Mouse (Mus musculus) megakaryocyte-erythroid progenitor cell, adult 5-6 weeks (primary cell): Measurements from ENCODE around the gene Mapk12. TPM values are rescaled to one million over a fixed set of nuclear protein-coding genes. Genes with fewer than 3 reads are reported as not detected.

Experiments used
- ATAC-seq: replicated peaks from 2 replicates; pipeline ENCODE4 v1.8.0; 2016; ENCODE audit warnings: mild to moderate bottlenecking, inconsistent platforms; ENCODE audit not compliant: severe bottlenecking, poor library complexity, low FRiP score, low TSS enrichment
- total RNA-seq, 2 experiments: library from RNA; stranded (forward) in 1 of 2; stranded (reverse) in 1 of 2; fragments of 200-1000, 215-1000 nt in 1 of 2; fragments of >200 nt in 1 of 2; fragmentation: Nextera tagmentation in 1 of 2; gene quantifications; 2 replicates each; pipeline ENCODE4 v1.2.3; 2014 to 2017

Gene Mapk12
- not detected in 2 replicates for total RNA-seq (2014; fragmentation: Nextera tagmentation)
- total RNA-seq (2017), result 2.1 TPM in 1 of 2 replicates, not detected in the other

GRCm38 (mm10) chr15:89140659-89141252 lies at the start of gene Mapk12:
Mapk12 (minus strand) TSS chr15:89140703.
- no peak for ATAC-seq

GRCm38 (mm10) chr15:89184937-89185227 lies 44.4 kb upstream of the Mapk12 start:
- ATAC-seq, result no peak

- no peak for ATAC-seq
These were observed 43.8 kb upstream of the Mapk12 start for GRCm38 (mm10) chr15:89184141-89184936.

- ATAC-seq, result no peak
These were observed 42.3 kb upstream of the Mapk12 start for GRCm38 (mm10) chr15:89182842-89183241.

GRCm38 (mm10) chr15:89182328-89182741 lies 41.8 kb upstream of the Mapk12 start:
- no peak for ATAC-seq

GRCm38 (mm10) chr15:89181561-89182270 lies 41.2 kb upstream of the Mapk12 start:
- no peak for ATAC-seq

GRCm38 (mm10) chr15:89180571-89181229 lies 40.2 kb upstream of the Mapk12 start, which contains the start of gene Plxnb2:
Plxnb2 (minus strand) TSS chr15:89180788.
- ATAC-seq, result 0 out of 2 replicates have a peak, but pooled peaks have one; percentile 12

GRCm38 (mm10) chr15:89180081-89180541 lies 39.6 kb upstream of the Mapk12 start:
- ATAC-seq, result no peak

GRCm38 (mm10) chr15:89179630-89179964 lies 39.1 kb upstream of the Mapk12 start:
- no peak for ATAC-seq

- no peak for ATAC-seq
These were observed 38.6 kb upstream of the Mapk12 start for GRCm38 (mm10) chr15:89178954-89179629.

GRCm38 (mm10) chr15:89178260-89178860 lies 37.9 kb upstream of the Mapk12 start:
- no peak for ATAC-seq

- no peak for ATAC-seq
These were observed 37.2 kb upstream of the Mapk12 start for GRCm38 (mm10) chr15:89177576-89178259.

GRCm38 (mm10) chr15:89177121-89177520 lies 36.6 kb upstream of the Mapk12 start:
- ATAC-seq, result no peak

- no peak for ATAC-seq
These were observed 35.1 kb upstream of the Mapk12 start for GRCm38 (mm10) chr15:89175411-89176155.

- ATAC-seq, result no peak
These were observed 34.4 kb upstream of the Mapk12 start for GRCm38 (mm10) chr15:89174889-89175339.

- ATAC-seq, result no peak
These were observed 33.4 kb upstream of the Mapk12 start for GRCm38 (mm10) chr15:89173906-89174214.

- no peak for ATAC-seq
These were observed 32.8 kb upstream of the Mapk12 start for GRCm38 (mm10) chr15:89173024-89173905.
